Mouse (Mus musculus) frontal cortex, adult 2 months (tissue): ENCODE results near the gene Fat3. TPM values are rescaled to one million over a fixed set of nuclear protein-coding genes. Genes with fewer than 3 reads are reported as not detected.

Experiments
- DNase-seq, 2 experiments: peaks; one replicate each; pipeline ENCODE4 v3.0.0; 2022; ENCODE audit warnings: low spot score in 1 of 2; ENCODE audit errors: extremely low spot score in 1 of 2
- polyA plus RNA-seq: library from polyadenylated mRNA; depleted of rRNA; stranded (reverse); fragments of >200 nt; gene quantifications from 2 replicates; pipeline ENCODE4 v1.2.3, GENCODE M21; 2012

The Fat3 gene
- polyA plus RNA-seq, 1 experiment, result 39.0 TPM

- no peak for DNase-seq
Measured at GRCm38 (mm10) chr9:15958224-15958787, 542.8 kb downstream of the Fat3 start.

GRCm38 (mm10) chr9:15957816-15958215 is 543.3 kb downstream of the Fat3 start:
- no peak for DNase-seq

- no peak for DNase-seq
Measured at GRCm38 (mm10) chr9:15955147-15955782, 545.8 kb downstream of the Fat3 start.

- no peak for DNase-seq
Measured at GRCm38 (mm10) chr9:15954338-15954704, 546.8 kb downstream of the Fat3 start.

GRCm38 (mm10) chr9:15953585-15954337 is 547.3 kb downstream of the Fat3 start:
- DNase-seq, result no peak

- DNase-seq, result no peak
Measured at GRCm38 (mm10) chr9:15948086-15948485, 553.0 kb downstream of the Fat3 start.

GRCm38 (mm10) chr9:15944182-15944581 is 556.9 kb downstream of the Fat3 start:
- no peak for DNase-seq

GRCm38 (mm10) chr9:15943486-15944153 is 557.5 kb downstream of the Fat3 start:
- no peak for DNase-seq

- DNase-seq, result no peak
Measured at GRCm38 (mm10) chr9:15941818-15942217, 559.3 kb downstream of the Fat3 start.

GRCm38 (mm10) chr9:15940933-15941673 is 560.0 kb downstream of the Fat3 start:
- DNase-seq, result no peak

- no peak for DNase-seq
Measured at GRCm38 (mm10) chr9:15939594-15939993, 561.5 kb downstream of the Fat3 start.

GRCm38 (mm10) chr9:15937837-15938514 is 563.1 kb downstream of the Fat3 start:
- DNase-seq, result no peak

- DNase-seq, result peak in 1 of 2 experiments; percentile 38
Measured at GRCm38 (mm10) chr9:15930928-15931443, 570.1 kb downstream of the Fat3 start.

GRCm38 (mm10) chr9:15928331-15928730 is 572.8 kb downstream of the Fat3 start:
- DNase-seq, result no peak

- no peak for DNase-seq
Measured at GRCm38 (mm10) chr9:15927378-15928083, 573.6 kb downstream of the Fat3 start.

- DNase-seq, result no peak
Measured at GRCm38 (mm10) chr9:15925237-15925636, 575.8 kb downstream of the Fat3 start.

GRCm38 (mm10) chr9:15920271-15920670 is 580.8 kb downstream of the Fat3 start:
- DNase-seq, result no peak

GRCm38 (mm10) chr9:15919373-15920005 is 581.6 kb downstream of the Fat3 start:
- peak in 1 of 2 experiments; percentile 27 for DNase-seq

- no peak for DNase-seq
Measured at GRCm38 (mm10) chr9:15916600-15916999, 584.5 kb downstream of the Fat3 start.
